Mouse (Mus musculus) adrenal gland, adult (tissue): ENCODE measurements at regions not wholly inside any gene's neighbourhood (a gene's known extent, or its start where the extent isn't known, plus 50 kb on each side); places are given as distances from the start of the nearest gene placed in this dataset.

Source experiments
- DNase-seq, 2 experiments: peaks; one replicate each; pipeline ENCODE4 v3.0.0; 2022 to 2023; ENCODE audit warnings: low spot score in 1 of 2; ENCODE audit not compliant: inconsistent age in 2 of 2

- no peak for DNase-seq
These were observed 108.3 kb upstream of the Isl1 start for GRCm38 (mm10) chr13:116417768-116418167.

GRCm38 (mm10) chr13:116414473-116414872 is 105.0 kb upstream of the Isl1 start:
- DNase-seq, result no peak

- DNase-seq, result no peak
These were observed 101.2 kb upstream of the Isl1 start for GRCm38 (mm10) chr13:116410682-116411081.
